Mouse (Mus musculus) hindbrain, embryonic 10.5 days (tissue): ENCODE results near the gene E130114P18Rik. TPM values are rescaled to one million over a fixed set of nuclear protein-coding genes. Genes with fewer than 3 reads are reported as not detected.
A peak's percentile ranks its signal among the peaks of the same experiment; 100 is the strongest.

Experiments
- DNase-seq: peaks from one replicate; pipeline ENCODE4 v3.0.0-alpha.2; 2017; ENCODE audit warnings: low spot score
- H3K27ac ChIP-seq: fragments of 300-500 bp; sonication (generic); 2 replicates; pipeline ENCODE4 v1.5.1; 2016; ENCODE audit warnings: mild to moderate bottlenecking, moderate library complexity
- H3K27me3 ChIP-seq: fragments of 300-500 bp; sonication (generic); 2 replicates; pipeline ENCODE4 v1.6.1; 2016; ENCODE audit warnings: mild to moderate bottlenecking; ENCODE audit not compliant: poor library complexity, insufficient read depth, severe bottlenecking
- H3K36me3 ChIP-seq: fragments of 300-500 bp; sonication (generic); 2 replicates; pipeline ENCODE4 v1.6.1; 2016; ENCODE audit warnings: mild to moderate bottlenecking, moderate library complexity
- H3K4me1 ChIP-seq: fragments of 300-500 bp; sonication (generic); replicated peaks from 2 replicates; pipeline ENCODE4 v1.6.1; 2016; ENCODE audit warnings: mild to moderate bottlenecking
- H3K4me3 ChIP-seq: fragments of 300-500 bp; sonication (generic); 2 replicates; pipeline ENCODE4 v1.5.1; 2016; ENCODE audit warnings: mild to moderate bottlenecking, moderate library complexity
- H3K9me3 ChIP-seq: fragments of 300-500 bp; sonication (generic); 2 replicates; pipeline ENCODE4 v1.6.1; 2016; ENCODE audit warnings: mild to moderate bottlenecking, moderate library complexity
- WGBS: fragments of 180-500 bp; shearing (Covaris S2); methylation state at CpG from one replicate; pipeline ENCODE4 v1.1.7; 2016; 5-methylcytosine and 5-hydroxymethylcytosine counted together
- polyA plus RNA-seq: library from polyadenylated mRNA; unstranded; fragments of >200 nt; fragmentation: Nextera tagmentation; extraction: Ambion mirVana; gene quantifications from 2 replicates; pipeline ENCODE4 v1.2.1, GENCODE M21; 2016

Gene E130114P18Rik
- polyA plus RNA-seq, 1 experiment from 2014 or later: 18.4 TPM

DNA sequence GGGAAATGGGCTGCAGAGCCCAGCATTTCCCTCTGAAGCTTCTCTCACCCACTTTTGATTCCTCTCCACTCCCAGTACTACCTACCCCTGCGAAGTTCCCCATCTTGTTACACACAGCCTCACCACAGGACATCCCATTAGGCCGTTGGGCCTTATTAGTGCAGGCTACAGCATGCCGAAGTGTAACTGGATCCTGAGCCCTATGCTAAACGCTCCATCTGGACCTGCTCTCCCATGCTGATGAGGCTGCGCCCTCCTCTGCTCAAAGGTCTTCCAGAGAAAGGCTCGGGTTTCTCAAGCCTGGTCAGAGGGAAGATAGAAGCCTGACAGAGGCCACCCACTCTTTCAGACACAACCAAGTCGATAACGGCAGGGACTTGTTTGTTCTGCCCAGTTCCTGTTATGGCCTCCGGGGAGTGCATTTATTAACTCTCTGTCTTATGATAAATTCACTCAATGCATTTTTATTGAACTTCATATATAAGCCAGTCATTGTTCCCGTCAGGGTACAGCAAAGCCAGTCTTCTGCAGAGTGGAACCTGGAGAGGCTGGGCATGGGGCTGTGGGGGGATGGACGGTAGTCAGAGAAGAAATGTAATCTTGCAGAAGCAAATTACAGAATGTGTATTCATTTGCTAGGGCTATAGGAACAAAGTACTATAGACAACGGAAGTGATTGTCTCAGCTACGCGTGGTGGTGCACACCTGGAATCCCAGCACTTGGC lies 148.8 kb downstream of the E130114P18Rik start:
- Histone ChIP-seq H3K36me3 (no peaks in the 10 kb centered on the region), H3K4me3 (no peak overlapping the region), H3K27me3 (no peaks in the 10 kb centered on the region), H3K4me1 (peaks cover 35% of the 10 kb centered on the region), H3K27ac (peak overlapping the region; percentile 62), H3K9me3 (no peaks in the 10 kb centered on the region)
- 31% methylated on average over 14 of the region's 14 CpGs for WGBS
- peak; percentile 66 for DNase-seq

GRCm38 (mm10) chr4:97626002-97626720 lies 151.7 kb downstream of the E130114P18Rik start:
- WGBS: 41% methylated on average over 16 of the region's 16 CpGs
- no peak overlapping the region for H3K4me3 ChIP-seq
- no peaks in the 10 kb centered on the region for H3K27me3 ChIP-seq
- no peaks in the 10 kb centered on the region for H3K9me3 ChIP-seq
- peak overlapping the region; percentile 79 for H3K27ac ChIP-seq
- H3K4me1 ChIP-seq: peaks cover 33% of the 10 kb centered on the region
- no peak for DNase-seq
- no peaks in the 10 kb centered on the region for H3K36me3 ChIP-seq

DNA sequence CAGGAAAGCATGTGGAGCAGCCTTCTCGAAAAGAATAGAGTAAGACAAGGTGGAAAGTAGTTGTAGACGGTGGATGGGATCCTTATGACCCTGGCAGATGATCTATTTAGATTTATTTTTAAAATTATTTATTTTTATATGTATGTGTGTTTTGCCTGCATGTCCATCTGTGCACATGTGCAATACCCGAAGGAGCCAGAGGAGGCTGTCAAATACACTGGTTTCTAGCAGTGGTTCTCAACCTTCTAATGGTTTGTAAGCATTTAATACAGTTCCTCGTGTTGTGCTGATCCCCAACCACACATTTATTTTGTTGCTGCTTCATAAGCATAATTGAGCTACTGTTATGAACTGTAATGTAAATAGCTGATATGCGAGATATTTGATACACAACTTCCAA lies 154.7 kb downstream of the E130114P18Rik start:
- H3K4me3 ChIP-seq: no peak overlapping the region
- WGBS: 84% methylated on average over 5 of the region's 5 CpGs
- H3K9me3 ChIP-seq: no peaks in the 10 kb centered on the region
- peaks cover 25% of the 10 kb centered on the region for H3K4me1 ChIP-seq
- no peak for DNase-seq
- no peak overlapping the region for H3K27ac ChIP-seq
- no peaks in the 10 kb centered on the region for H3K36me3 ChIP-seq
- H3K27me3 ChIP-seq: no peaks in the 10 kb centered on the region

DNA sequence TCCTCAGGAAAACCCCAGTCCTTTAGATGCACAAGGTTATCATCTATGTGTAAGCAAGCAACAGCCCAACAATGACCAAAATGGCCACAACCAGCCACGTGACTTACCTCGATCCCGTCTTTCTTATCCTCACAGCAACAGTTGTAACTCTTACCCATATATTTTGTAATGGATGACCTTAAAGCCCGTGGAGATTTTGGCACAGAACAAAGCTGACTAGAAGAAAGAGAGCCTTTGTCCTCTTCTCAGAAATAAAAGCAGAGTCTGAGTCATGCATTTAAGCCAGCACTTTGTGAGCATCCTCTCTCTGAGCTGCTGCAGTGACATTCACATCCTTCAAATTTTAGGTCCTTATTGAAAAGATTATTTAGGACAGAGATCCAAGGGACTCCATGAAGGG lies 156.1 kb downstream of the E130114P18Rik start:
- Histone ChIP-seq H3K27me3 (no peaks in the 10 kb centered on the region), H3K9me3 (no peaks in the 10 kb centered on the region), H3K4me3 (no peak overlapping the region), H3K36me3 (no peaks in the 10 kb centered on the region), H3K4me1 (peaks cover 24% of the 10 kb centered on the region), H3K27ac (no peak overlapping the region)
- WGBS: 76% methylated on average over 4 of the region's 4 CpGs
- DNase-seq: no peak

GRCm38 (mm10) chr4:97620409-97620808 lies 157.5 kb downstream of the E130114P18Rik start:
- H3K4me1 ChIP-seq: peaks cover 10% of the 10 kb centered on the region
- H3K27ac ChIP-seq: no peak overlapping the region
- no peaks in the 10 kb centered on the region for H3K36me3 ChIP-seq
- no peaks in the 10 kb centered on the region for H3K27me3 ChIP-seq
- DNase-seq: no peak
- WGBS: 85% methylated on average over 1 of the region's 1 CpGs
- no peak overlapping the region for H3K4me3 ChIP-seq
- no peaks in the 10 kb centered on the region for H3K9me3 ChIP-seq

DNA sequence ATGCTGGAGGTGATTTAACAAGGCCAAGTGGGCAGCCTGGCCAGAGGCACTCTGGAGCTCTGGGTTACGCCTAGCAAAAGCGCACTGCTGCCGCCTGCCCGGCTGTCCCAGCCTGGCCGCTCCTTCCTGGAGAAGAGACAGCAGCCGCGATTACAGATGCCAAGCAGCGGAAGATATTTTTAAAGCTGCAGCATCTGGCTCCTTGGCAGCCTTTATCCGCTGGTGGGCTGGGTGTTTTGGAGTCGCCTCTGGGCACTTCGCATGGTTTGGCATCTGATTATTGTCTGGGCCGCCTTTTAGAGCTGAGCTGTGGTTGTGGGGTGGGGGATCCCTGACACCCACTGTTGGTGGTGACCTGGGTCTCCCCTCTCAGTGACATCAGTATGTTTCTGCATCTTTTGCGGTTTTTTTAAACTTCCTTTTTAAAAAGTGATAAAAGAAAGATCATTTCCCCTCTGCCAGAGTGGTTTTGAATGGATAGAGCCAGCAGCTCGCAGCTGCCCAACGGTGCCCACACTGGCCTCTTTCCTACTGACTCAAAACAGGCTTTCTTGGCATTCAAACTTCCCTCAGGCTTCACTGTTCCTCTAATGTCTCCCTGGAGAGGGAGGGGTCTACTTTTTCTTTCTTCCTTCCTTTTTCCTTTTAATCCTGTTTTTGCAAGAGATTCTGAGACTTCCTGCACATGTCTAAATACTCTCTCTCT lies 159.1 kb downstream of the E130114P18Rik start:
- H3K4me1 ChIP-seq: peaks cover 9% of the 10 kb centered on the region
- no peaks in the 10 kb centered on the region for H3K27me3 ChIP-seq
- H3K9me3 ChIP-seq: no peaks in the 10 kb centered on the region
- 61% methylated on average over 15 of the region's 15 CpGs for WGBS
- H3K36me3 ChIP-seq: no peaks in the 10 kb centered on the region
- DNase-seq: no peak
- 0 out of 2 replicates have a peak overlapping the region, but pooled peaks have one; percentile 36 for H3K27ac ChIP-seq
- no peak overlapping the region for H3K4me3 ChIP-seq

DNA sequence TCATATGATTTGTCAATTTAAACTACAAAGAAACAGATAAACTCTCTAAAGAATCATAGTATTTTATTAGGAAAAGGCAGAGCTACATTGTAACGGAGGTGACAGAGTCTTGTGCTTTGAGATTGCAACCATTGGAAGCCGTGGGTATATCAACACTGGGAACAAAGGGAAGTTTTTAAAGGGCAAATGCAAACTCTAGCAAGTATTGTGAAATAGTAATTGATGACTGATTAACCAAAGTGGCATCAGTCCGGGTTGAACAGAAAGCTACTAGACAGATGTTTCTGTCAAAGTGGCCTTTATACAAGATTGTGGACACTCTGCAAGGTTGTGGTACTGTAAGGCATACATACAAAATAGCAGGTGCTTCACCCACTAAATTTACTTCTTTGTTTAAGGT lies 162.8 kb downstream of the E130114P18Rik start:
- no peaks in the 10 kb centered on the region for H3K9me3 ChIP-seq
- H3K4me3 ChIP-seq: no peak overlapping the region
- WGBS: 86% methylated on average over 3 of the region's 3 CpGs
- no peak for DNase-seq
- H3K36me3 ChIP-seq: no peaks in the 10 kb centered on the region
- H3K27ac ChIP-seq: no peak overlapping the region
- H3K4me1 ChIP-seq: peaks cover 23% of the 10 kb centered on the region
- no peaks in the 10 kb centered on the region for H3K27me3 ChIP-seq

GRCm38 (mm10) chr4:97611251-97611847 lies 166.5 kb downstream of the E130114P18Rik start:
- WGBS: 83% methylated on average over 11 of the region's 11 CpGs
- DNase-seq: no peak

DNA sequence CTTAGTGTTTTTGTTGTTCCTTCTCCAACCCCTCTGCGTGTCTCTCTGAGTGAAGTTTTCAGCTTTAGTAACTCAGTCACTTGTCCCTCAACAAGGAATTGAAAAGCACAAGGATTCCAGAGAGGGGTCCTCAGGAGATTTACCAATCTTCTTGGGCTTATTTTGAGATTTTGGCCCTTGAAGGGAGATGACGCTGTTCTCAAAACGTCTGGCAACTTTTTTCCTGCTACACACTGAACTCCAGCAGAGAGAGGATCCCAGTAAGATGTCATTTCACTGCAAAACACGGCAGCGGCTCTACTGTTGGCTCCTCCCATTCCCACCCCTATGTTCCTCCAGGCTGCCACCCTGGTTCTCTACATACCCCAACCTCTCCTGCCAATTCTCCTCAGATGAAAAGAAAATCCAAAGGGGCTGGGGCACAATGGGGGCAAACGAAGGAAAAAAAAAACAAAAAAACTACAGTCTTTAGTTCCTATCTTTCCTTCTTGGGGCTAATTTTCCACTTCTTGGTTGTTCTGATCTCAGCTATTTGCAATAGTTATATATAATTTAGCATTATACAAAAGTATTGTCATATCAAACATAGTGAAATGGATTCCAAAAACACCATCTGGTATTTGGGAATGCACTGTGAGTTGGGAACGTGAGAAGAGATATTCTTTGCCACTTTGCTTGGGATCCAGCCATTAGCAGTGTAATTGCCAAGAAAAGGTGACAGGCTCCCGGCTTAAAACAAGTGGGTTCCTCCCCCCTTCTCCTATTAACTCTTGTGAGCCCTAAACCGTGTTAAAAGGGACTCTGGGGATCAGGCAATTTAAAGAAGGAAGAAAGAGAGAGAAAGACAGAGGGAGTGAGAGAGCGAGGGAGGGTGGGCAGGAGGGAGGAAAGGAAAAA lies 167.8 kb downstream of the E130114P18Rik start:
- WGBS: 31% methylated on average over 10 of the region's 10 CpGs
- no peaks in the 10 kb centered on the region for H3K9me3 ChIP-seq
- no peak for DNase-seq
- H3K27me3 ChIP-seq: no peaks in the 10 kb centered on the region
- peak overlapping the region; percentile 66 for H3K27ac ChIP-seq
- H3K36me3 ChIP-seq: no peaks in the 10 kb centered on the region
- peaks cover 47% of the 10 kb centered on the region for H3K4me1 ChIP-seq
- no peak overlapping the region for H3K4me3 ChIP-seq

More at GRCm38 (mm10) chr4:97611251-97611847, 166.5 kb downstream of the E130114P18Rik start:
- peaks cover 47% of the 10 kb centered on the region for H3K4me1 ChIP-seq
- no peaks in the 10 kb centered on the region for H3K36me3 ChIP-seq
- peak overlapping the region; percentile 23; the same call in 1 of the 2 replicates for H3K27ac ChIP-seq
- no peak overlapping the region for H3K4me3 ChIP-seq
- H3K27me3 ChIP-seq: no peaks in the 10 kb centered on the region
- no peaks in the 10 kb centered on the region for H3K9me3 ChIP-seq

DNA sequence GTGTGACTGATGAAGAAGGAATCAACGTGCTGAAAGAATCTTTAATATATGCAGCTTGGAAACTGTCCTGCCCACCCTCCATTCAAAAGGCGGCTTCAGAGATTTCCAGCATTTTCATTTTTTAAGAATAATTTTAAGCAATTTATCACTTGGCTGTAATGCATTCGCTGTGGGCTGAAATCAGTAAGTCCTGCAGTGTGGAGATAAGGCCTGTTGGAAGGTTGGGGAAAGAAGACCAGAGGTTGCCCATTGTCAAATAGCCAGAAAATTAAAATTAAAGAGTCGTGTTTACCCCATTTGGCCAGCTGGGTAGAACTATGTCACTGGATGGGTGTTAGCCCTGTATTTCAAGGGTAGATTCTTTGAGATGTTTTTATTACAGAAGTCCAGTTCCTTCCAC lies 168.5 kb downstream of the E130114P18Rik start:
- no peak for DNase-seq
- Histone ChIP-seq H3K36me3 (no peaks in the 10 kb centered on the region), H3K27me3 (no peaks in the 10 kb centered on the region), H3K27ac (no peak overlapping the region), H3K4me3 (no peak overlapping the region), H3K4me1 (peaks cover 47% of the 10 kb centered on the region), H3K9me3 (no peaks in the 10 kb centered on the region)
- 88% methylated on average over 4 of the region's 4 CpGs for WGBS

GRCm38 (mm10) chr4:97608728-97609127 lies 169.2 kb downstream of the E130114P18Rik start:
- Histone ChIP-seq H3K9me3 (no peaks in the 10 kb centered on the region), H3K4me1 (peaks cover 47% of the 10 kb centered on the region)
- DNase-seq: no peak

GRCm38 (mm10) chr4:97608134-97608533 lies 169.7 kb downstream of the E130114P18Rik start:
- H3K27ac ChIP-seq: peak overlapping the region; percentile 59; the same call in 1 of the 2 replicates
- no peaks in the 10 kb centered on the region for H3K36me3 ChIP-seq

More at GRCm38 (mm10) chr4:97608728-97609127, 169.2 kb downstream of the E130114P18Rik start:
- no peaks in the 10 kb centered on the region for H3K27me3 ChIP-seq
- no peaks in the 10 kb centered on the region for H3K36me3 ChIP-seq
- peak overlapping the region; percentile 37 for H3K27ac ChIP-seq
- WGBS: 46% methylated on average over 8 of the region's 8 CpGs
- no peak overlapping the region for H3K4me3 ChIP-seq

More at GRCm38 (mm10) chr4:97608134-97608533, 169.7 kb downstream of the E130114P18Rik start:
- no peaks in the 10 kb centered on the region for H3K9me3 ChIP-seq
- no peak for DNase-seq
- no peaks in the 10 kb centered on the region for H3K27me3 ChIP-seq
- peaks cover 47% of the 10 kb centered on the region for H3K4me1 ChIP-seq
- no peak overlapping the region for H3K4me3 ChIP-seq
- WGBS: 59% methylated on average over 3 of the region's 3 CpGs
